Mouse (Mus musculus): ENCODE data around the gene Gphn.
"Not testable (repeated sequence)": the region's sequence is repeated elsewhere in the genome, so short reads cannot be mapped to it uniquely, and the experiment has no call there.

DNA sequence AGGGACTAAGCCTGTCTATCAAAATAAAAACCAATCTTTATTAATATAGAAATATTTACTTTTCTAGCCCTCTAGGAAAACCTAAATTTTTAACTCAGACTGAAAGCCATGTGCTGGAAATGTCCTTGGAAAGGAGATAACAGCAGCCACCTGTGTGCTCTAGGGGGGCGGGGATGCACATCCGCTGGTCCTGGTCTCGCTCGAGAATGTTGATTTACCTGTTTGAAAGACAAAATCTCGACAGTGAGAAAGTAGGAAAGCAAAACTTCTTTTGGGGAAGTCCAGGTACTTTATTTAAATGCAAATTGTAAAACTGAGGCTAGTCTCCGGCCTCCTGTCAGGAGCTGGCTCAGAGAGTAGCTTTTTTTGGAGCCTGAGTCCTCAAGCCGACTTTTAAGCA lies 181.3 kb downstream of the Gphn start:
- not testable (repeated sequence) for TF ChIP-seq MAFK (IDR thresholded peaks at IDR 0.05; ENCODE audit: insufficient read depth, low read depth, low read length); CHD2 (IDR thresholded peaks at IDR 0.05; ENCODE audit: low read depth, low read length); ZC3H11A (IDR thresholded peaks at IDR 0.05; ENCODE audit: borderline replicate concordance, low read depth, low read length); ZNF384 (IDR thresholded peaks at IDR 0.05; ENCODE audit: low read depth, low read length)

Data from ES-E14 (cell line).